Mouse (Mus musculus) urinary bladder, postnatal 4 days (tissue): ENCODE data around the gene Mthfsd.
"Not testable (repeated sequence)": the region's sequence is repeated elsewhere in the genome, so short reads cannot be mapped to it uniquely, and the experiment has no call there.

ENCODE experiments used
- DNase-seq, 2 experiments: peaks; one replicate each; pipeline ENCODE4 v3.0.0; 2021 to 2022; ENCODE audit warnings: low spot score in 2 of 2

Gene Mthfsd

GRCm38 (mm10) chr8:121107668-121108656, at the start of gene Mthfsd:
Mthfsd (minus strand) TSS chr8:121108392.
- peak; percentile 98 to 99 for DNase-seq

GRCm38 (mm10) chr8:121156990-121157491, 48.8 kb upstream of the Mthfsd start:
- no peak for DNase-seq

GRCm38 (mm10) chr8:121152394-121152793, 44.2 kb upstream of the Mthfsd start:
- no peak for DNase-seq

- DNase-seq: no peak
Observed at GRCm38 (mm10) chr8:121148573-121149083, 40.4 kb upstream of the Mthfsd start.

GRCm38 (mm10) chr8:121145457-121146134, 37.4 kb upstream of the Mthfsd start:
- DNase-seq: not testable (repeated sequence)

- no peak for DNase-seq
Observed at GRCm38 (mm10) chr8:121136856-121137255, 28.7 kb upstream of the Mthfsd start.

- no peak for DNase-seq
Observed at GRCm38 (mm10) chr8:121134512-121134911, 26.3 kb upstream of the Mthfsd start.

GRCm38 (mm10) chr8:121134102-121134501, 25.9 kb upstream of the Mthfsd start:
- DNase-seq: no peak

GRCm38 (mm10) chr8:121132961-121133513, 24.8 kb upstream of the Mthfsd start:
- DNase-seq: no peak

GRCm38 (mm10) chr8:121130522-121130921, 22.3 kb upstream of the Mthfsd start:
- DNase-seq: no peak

GRCm38 (mm10) chr8:121129265-121129940, 21.2 kb upstream of the Mthfsd start:
- no peak for DNase-seq

GRCm38 (mm10) chr8:121128531-121129264, 20.5 kb upstream of the Mthfsd start:
- no peak for DNase-seq

GRCm38 (mm10) chr8:121127756-121128375, 19.7 kb upstream of the Mthfsd start, which contains the start of gene Foxl1:
Foxl1 (plus strand) TSS chr8:121127940.
- no peak for DNase-seq

- DNase-seq: no peak
Observed at GRCm38 (mm10) chr8:121127291-121127701, 19.1 kb upstream of the Mthfsd start.

- no peak for DNase-seq
Observed at GRCm38 (mm10) chr8:121126694-121127093, 18.5 kb upstream of the Mthfsd start.

- no peak for DNase-seq
Observed at GRCm38 (mm10) chr8:121126191-121126590, 18.0 kb upstream of the Mthfsd start.

GRCm38 (mm10) chr8:121125311-121125876, 17.2 kb upstream of the Mthfsd start:
- DNase-seq: peak; percentile 71 to 77

- DNase-seq: no peak
Observed at GRCm38 (mm10) chr8:121124547-121125239, 16.5 kb upstream of the Mthfsd start.

- no peak for DNase-seq
Observed at GRCm38 (mm10) chr8:121123113-121123512, 14.9 kb upstream of the Mthfsd start.
